Mouse (Mus musculus) MEL (cell line): Measurements from ENCODE around the gene Vwa8. TPM values are rescaled to one million over a fixed set of nuclear protein-coding genes. Genes with fewer than 3 reads are reported as not detected.

Experiments
- DNase-seq: peaks from one replicate; pipeline ENCODE4 v3.0.0; 2011; ENCODE audit warnings: low read depth, low spot score
- H3K27ac ChIP-seq: 2 replicates; pipeline ENCODE4 v1.5.1; 2012; ENCODE audit warnings: low read depth, mild to moderate bottlenecking, control low read depth, low read length, moderate library complexity; ENCODE audit not compliant: control insufficient read depth
- H3K27me3 ChIP-seq, 2 experiments: fragments of 150-350 bp in 1 of 2; sonication (generic) in 1 of 2; 2 replicates each; pipeline ENCODE4 v1.6.1; 2012; ENCODE audit warnings: low read length in 2 of 2, mild to moderate bottlenecking in 2 of 2, improper control_type of control experiment in 1 of 2, moderate library complexity in 1 of 2; ENCODE audit not compliant: insufficient read depth in 2 of 2, control insufficient read depth in 1 of 2
- H3K36me3 ChIP-seq, 2 experiments: 2 replicates each; pipeline ENCODE4 v1.6.1; 2012 to 2014; ENCODE audit warnings: low read length in 2 of 2, improper control_type of control experiment in 1 of 2, inconsistent platforms in 1 of 2, mild to moderate bottlenecking in 1 of 2; ENCODE audit not compliant: insufficient read depth in 2 of 2, control insufficient read depth in 1 of 2
- H3K4me1 ChIP-seq, 2 experiments: fragments of 150-350 bp in 1 of 2; sonication (generic) in 1 of 2; 2 replicates each; pipeline ENCODE4 v1.6.1; 2012; ENCODE audit warnings: low read length in 2 of 2, improper control_type of control experiment in 1 of 2, mild to moderate bottlenecking in 1 of 2; ENCODE audit not compliant: insufficient read depth in 2 of 2, control insufficient read depth in 1 of 2
- H3K4me3 ChIP-seq, 2 experiments: fragments of 150-350 bp in 1 of 2; sonication (generic) in 1 of 2; 2 replicates each; pipeline ENCODE4 v1.5.1; 2012; ENCODE audit warnings: low read depth in 2 of 2, low read length in 2 of 2, mild to moderate bottlenecking in 2 of 2, moderate library complexity in 2 of 2, control low read depth in 1 of 2, improper control_type of control experiment in 1 of 2; ENCODE audit not compliant: control insufficient read depth in 1 of 2, insufficient read depth in 1 of 2
- H3K79me2 ChIP-seq: 2 replicates; pipeline ENCODE4 v1.6.1; 2012; ENCODE audit warnings: mild to moderate bottlenecking, low read length, moderate library complexity; ENCODE audit not compliant: control insufficient read depth, poor library complexity, insufficient read depth
- H3K9ac ChIP-seq: 2 replicates; pipeline ENCODE4 v1.6.1; 2012; ENCODE audit warnings: low read depth, mild to moderate bottlenecking, control low read depth, low read length, moderate library complexity; ENCODE audit not compliant: control insufficient read depth, poor library complexity, severe bottlenecking
- H3K9me3 ChIP-seq: fragments of 150-350 bp; sonication (generic); replicated peaks from 2 replicates; pipeline ENCODE4 v1.6.1; 2012; ENCODE audit warnings: mild to moderate bottlenecking, low read length, improper control_type of control experiment, moderate library complexity; ENCODE audit not compliant: insufficient read depth
- BHLHE40 ChIP-seq: IDR thresholded peaks from 2 replicates; pipeline ENCODE4 v1.6.1; 2012; ENCODE audit warnings: low read depth, mild to moderate bottlenecking, inconsistent platforms, low read length, improper control_type of control experiment, borderline replicate concordance
- CHD2 ChIP-seq: IDR thresholded peaks from 2 replicates; pipeline ENCODE4 v1.6.1; 2011; ENCODE audit warnings: low read length, improper control_type of control experiment
- CTCF ChIP-seq, 3 experiments: IDR thresholded peaks in 2 of 3; conservative IDR thresholded peaks in 1 of 3; 2 replicates each; pipeline ENCODE4 v1.5.1; 2011 to 2012; ENCODE audit warnings: low read length in 3 of 3, low read depth in 2 of 3, mild to moderate bottlenecking in 2 of 3, improper control_type of control experiment in 1 of 3, inconsistent platforms in 1 of 3, mixed read lengths in 1 of 3, moderate library complexity in 1 of 3; ENCODE audit not compliant: control insufficient read depth in 1 of 3, insufficient read depth in 1 of 3, poor library complexity in 1 of 3, severe bottlenecking in 1 of 3
- ELF1 ChIP-seq: IDR thresholded peaks from 2 replicates; pipeline ENCODE4 v1.6.1; 2014; ENCODE audit warnings: low read depth, mild to moderate bottlenecking, inconsistent platforms, low read length, improper control_type of control experiment, moderate library complexity
- EP300 ChIP-seq, 2 experiments: IDR thresholded peaks; 2 replicates each; pipeline ENCODE4 v1.6.1; 2011; ENCODE audit warnings: improper control_type of control experiment in 2 of 2, low read length in 2 of 2, low read depth in 1 of 2, mild to moderate bottlenecking in 1 of 2
- HCFC1 ChIP-seq: IDR thresholded peaks from 2 replicates; pipeline ENCODE4 v1.6.1; 2012; ENCODE audit warnings: low read depth, mild to moderate bottlenecking, inconsistent platforms, low read length, improper control_type of control experiment, moderate library complexity
- MEF2A ChIP-seq: IDR thresholded peaks from 2 replicates; pipeline ENCODE4 v1.6.1; 2014; ENCODE audit warnings: low read depth, mild to moderate bottlenecking, inconsistent platforms, low read length, improper control_type of control experiment; ENCODE audit not compliant: poor library complexity, insufficient replicate concordance, severe bottlenecking; ENCODE audit errors: extremely low read depth
- POLR2A ChIP-seq, 2 experiments: IDR thresholded peaks; 2 replicates each; pipeline ENCODE4 v1.6.1; 2011 to 2012; ENCODE audit warnings: low read length in 2 of 2, mild to moderate bottlenecking in 2 of 2, control low read depth in 1 of 2, improper control_type of control experiment in 1 of 2, low read depth in 1 of 2, moderate library complexity in 1 of 2; ENCODE audit not compliant: control insufficient read depth in 1 of 2, insufficient read depth in 1 of 2, poor library complexity in 1 of 2
- POLR2AphosphoS5 ChIP-seq: IDR thresholded peaks from 2 replicates; pipeline ENCODE4 v1.6.1; 2012; ENCODE audit warnings: low read depth, borderline replicate concordance, mild to moderate bottlenecking, inconsistent platforms, low read length, moderate library complexity, mixed read lengths
- RCOR1 ChIP-seq: IDR thresholded peaks from 2 replicates; pipeline ENCODE4 v1.6.1; 2012; ENCODE audit warnings: low read depth, mild to moderate bottlenecking, inconsistent platforms, low read length, improper control_type of control experiment
- TAL1 ChIP-seq: IDR thresholded peaks from 2 replicates; pipeline ENCODE4 v1.6.1; 2012; ENCODE audit warnings: mild to moderate bottlenecking, inconsistent platforms, low read length, moderate library complexity, mixed read lengths
- TBP ChIP-seq: IDR thresholded peaks from 2 replicates; pipeline ENCODE4 v1.8.0; 2011; ENCODE audit warnings: low read depth, low read length, improper control_type of control experiment
- TCF12 ChIP-seq: IDR thresholded peaks from 2 replicates; pipeline ENCODE4 v1.6.1; 2014; ENCODE audit warnings: low read depth, mild to moderate bottlenecking, inconsistent platforms, low read length, improper control_type of control experiment, moderate library complexity
- UBTF ChIP-seq: IDR thresholded peaks from 2 replicates; pipeline ENCODE4 v1.6.1; 2012; ENCODE audit warnings: low read depth, mild to moderate bottlenecking, inconsistent platforms, low read length, improper control_type of control experiment, moderate library complexity, borderline replicate concordance; ENCODE audit not compliant: insufficient read depth
- USF2 ChIP-seq, 2 experiments: IDR thresholded peaks; 2 replicates each; pipeline ENCODE4 v1.6.1; 2011 to 2012; ENCODE audit warnings: improper control_type of control experiment in 2 of 2, low read length in 2 of 2, borderline replicate concordance in 1 of 2, inconsistent platforms in 1 of 2, low read depth in 1 of 2, mild to moderate bottlenecking in 1 of 2; ENCODE audit not compliant: insufficient read depth in 1 of 2
- ZMIZ1 ChIP-seq: IDR thresholded peaks from 2 replicates; pipeline ENCODE4 v1.6.1; 2012; ENCODE audit warnings: low read depth, mild to moderate bottlenecking, inconsistent platforms, low read length, improper control_type of control experiment, moderate library complexity
- polyA plus RNA-seq, 2 experiments: library from polyadenylated mRNA; stranded (reverse) in 1 of 2; unstranded in 1 of 2; fragments of >175 nt in 1 of 2; fragments of >200 nt in 1 of 2; gene quantifications; 2 replicates each; pipeline versions ENCODE4 v1.2.1 to v1.2.4; 2012; ENCODE audit warnings: low replicate concordance in 2 of 2, low read depth in 1 of 2; ENCODE audit not compliant: insufficient read length in 2 of 2, insufficient read depth in 1 of 2, missing spikeins in 1 of 2
- total RNA-seq: library from RNA; depleted of rRNA; stranded (reverse); fragments of 300-350 nt; gene quantifications from 2 replicates; pipeline ENCODE4 v1.2.3, GENCODE M21; 2012

Gene Vwa8
- total and polyA plus RNA-seq, 3 experiments = 12.4 to 19.6 TPM; not detected in 1

- no peak overlapping the region for H3K4me3 ChIP-seq
- H3K9me3 ChIP-seq = no peaks in the 10 kb centered on the region
- no peak overlapping the region for H3K27ac ChIP-seq
- H3K27me3 ChIP-seq = no peaks in the 10 kb centered on the region; a peak in 2 of 4 replicates
- DNase-seq = no peak
- TF ChIP-seq CTCF (IDR thresholded peaks at IDR 0.05 in 2 of 3, conservative IDR thresholded peaks at IDR 0.05 in 1 of 3; ENCODE audit: control insufficient read depth in 1 of 3, insufficient read depth in 1 of 3, low read depth in 2 of 3, low read length in 3 of 3, poor library complexity in 1 of 3, severe bottlenecking in 1 of 3) (no peak), TAL1 (no peak)
- no peak overlapping the region for H3K9ac ChIP-seq
- no peaks in the 10 kb centered on the region for H3K4me1 ChIP-seq
- no peaks in the 10 kb centered on the region for H3K79me2 ChIP-seq
- H3K36me3 ChIP-seq = no peaks in the 10 kb centered on the region
These were observed 379.1 kb downstream of the Vwa8 start for GRCm38 (mm10) chr14:79227955-79228354.

DNA sequence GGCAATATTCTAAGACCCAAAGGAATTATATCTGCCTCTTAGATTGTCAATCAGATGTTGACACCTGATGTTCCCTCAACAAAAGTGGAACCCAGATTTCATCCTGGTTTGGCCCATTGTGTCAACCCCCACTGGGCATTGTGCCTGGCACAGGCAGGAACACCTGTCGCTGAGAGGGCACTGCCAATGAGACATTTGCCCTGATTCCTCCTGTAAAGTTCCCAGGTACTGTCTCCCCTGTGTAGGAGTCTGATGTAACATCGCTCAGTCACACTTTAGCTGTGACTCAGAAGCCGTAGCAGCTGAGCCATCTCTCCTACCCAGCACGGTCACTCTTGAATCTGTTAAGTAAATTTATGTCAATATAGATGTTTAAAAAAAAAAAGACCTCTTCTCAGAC lies 382.8 kb downstream of the Vwa8 start:
- Histone ChIP-seq H3K36me3 (no peaks in the 10 kb centered on the region), H3K79me2 (no peaks in the 10 kb centered on the region), H3K27me3 (no peaks in the 10 kb centered on the region; a peak in 2 of 4 replicates), H3K9me3 (no peaks in the 10 kb centered on the region), H3K4me3 (no peak overlapping the region), H3K4me1 (no peaks in the 10 kb centered on the region), H3K27ac (no peak overlapping the region), H3K9ac (no peak overlapping the region)
- DNase-seq = no peak
- TF ChIP-seq POLR2A (IDR thresholded peaks at IDR 0.05; ENCODE audit: control insufficient read depth in 1 of 2, insufficient read depth in 1 of 2, low read depth in 1 of 2, low read length in 2 of 2, poor library complexity in 1 of 2) (no peak), BHLHE40 (no peak), CHD2 (no peak), USF2 (IDR thresholded peaks at IDR 0.05; ENCODE audit: borderline replicate concordance in 1 of 2, insufficient read depth in 1 of 2, low read depth in 1 of 2, low read length in 2 of 2) (no peak), EP300 (IDR thresholded peaks at IDR 0.05; ENCODE audit: low read depth in 1 of 2, low read length in 2 of 2) (no peak), MEF2A (no peak), UBTF (no peak), POLR2AphosphoS5 (no peak), TBP (no peak), RCOR1 (no peak), ELF1 (no peak), TCF12 (no peak), ZMIZ1 (no peak), HCFC1 (no peak), CTCF (IDR thresholded peaks at IDR 0.05 in 2 of 3, conservative IDR thresholded peaks at IDR 0.05 in 1 of 3; ENCODE audit: control insufficient read depth in 1 of 3, insufficient read depth in 1 of 3, low read depth in 2 of 3, low read length in 3 of 3, poor library complexity in 1 of 3, severe bottlenecking in 1 of 3) (no peak)
